Mouse (Mus musculus) limb, embryonic 12.5 days (tissue): ENCODE results near the gene C77080. TPM values are rescaled to one million over a fixed set of nuclear protein-coding genes. Genes with fewer than 3 reads are reported as not detected.

ENCODE experiments used
- ATAC-seq: fragments of 200-750 bp; cut with Nextera tagmentation; 2 replicates; pipeline ENCODE4 v1.8.0; 2017; ENCODE audit warnings: low read depth, moderate TSS enrichment; ENCODE audit not compliant: insufficient number of reproducible peaks, insufficient read depth, low FRiP score, low TSS enrichment
- H3K27ac ChIP-seq: fragments of 300-500 bp; sonication (generic); 2 replicates; pipeline ENCODE4 v1.5.1; 2016; ENCODE audit warnings: mild to moderate bottlenecking, moderate library complexity
- H3K27me3 ChIP-seq: fragments of 300-500 bp; sonication (generic); 2 replicates; pipeline ENCODE4 v1.6.1; 2016; ENCODE audit warnings: mild to moderate bottlenecking, moderate library complexity
- H3K36me3 ChIP-seq: fragments of 300-500 bp; sonication (generic); 2 replicates; pipeline ENCODE4 v1.6.1; 2016; ENCODE audit warnings: mild to moderate bottlenecking, moderate library complexity
- H3K4me1 ChIP-seq: fragments of 300-500 bp; sonication (generic); replicated peaks from 2 replicates; pipeline ENCODE4 v1.6.1; 2016
- H3K4me2 ChIP-seq: fragments of 300-500 bp; sonication (generic); 2 replicates; pipeline ENCODE4 v1.6.1; 2016; ENCODE audit warnings: mild to moderate bottlenecking, moderate library complexity
- H3K4me3 ChIP-seq: fragments of 300-500 bp; sonication (generic); replicated peaks from 2 replicates; pipeline ENCODE4 v1.5.1; 2016; ENCODE audit warnings: mild to moderate bottlenecking
- H3K9ac ChIP-seq: fragments of 300-500 bp; sonication (generic); replicated peaks from 2 replicates; pipeline ENCODE4 v1.6.1; 2016; ENCODE audit warnings: mild to moderate bottlenecking, moderate library complexity
- H3K9me3 ChIP-seq: fragments of 300-500 bp; sonication (generic); 2 replicates; pipeline ENCODE4 v1.6.1; 2016; ENCODE audit warnings: mild to moderate bottlenecking, moderate library complexity
- WGBS: fragments of 180-500 bp; shearing (Covaris S2); methylation state at CpG from one replicate; pipeline ENCODE4 v1.1.7; 2016; 5-methylcytosine and 5-hydroxymethylcytosine counted together
- polyA plus RNA-seq: library from polyadenylated mRNA; unstranded; fragments of >200 nt; fragmentation: Nextera tagmentation; extraction: Ambion mirVana; gene quantifications from 2 replicates; pipeline ENCODE4 v1.2.1, GENCODE M21; 2016

The C77080 gene
- polyA plus RNA-seq, 1 experiment from 2014 or later, result 4.6 TPM

GRCm38 (mm10) chr4:129238579-129239016 lies 22.6 kb downstream of the C77080 start:
- Histone ChIP-seq H3K4me2 (peak overlapping the region; percentile 76), H3K9me3 (no peaks in the 10 kb centered on the region), H3K36me3 (no peaks in the 10 kb centered on the region), H3K4me1 (peaks cover 49% of the 10 kb centered on the region), H3K4me3 (peak overlapping the region; percentile 82), H3K27ac (no peak overlapping the region), H3K27me3 (no peaks in the 10 kb centered on the region), H3K9ac (peak overlapping the region; percentile 79)
- peak; percentile 45 for ATAC-seq
- under 1% methylated on average over 22 of the region's 23 CpGs for WGBS

DNA sequence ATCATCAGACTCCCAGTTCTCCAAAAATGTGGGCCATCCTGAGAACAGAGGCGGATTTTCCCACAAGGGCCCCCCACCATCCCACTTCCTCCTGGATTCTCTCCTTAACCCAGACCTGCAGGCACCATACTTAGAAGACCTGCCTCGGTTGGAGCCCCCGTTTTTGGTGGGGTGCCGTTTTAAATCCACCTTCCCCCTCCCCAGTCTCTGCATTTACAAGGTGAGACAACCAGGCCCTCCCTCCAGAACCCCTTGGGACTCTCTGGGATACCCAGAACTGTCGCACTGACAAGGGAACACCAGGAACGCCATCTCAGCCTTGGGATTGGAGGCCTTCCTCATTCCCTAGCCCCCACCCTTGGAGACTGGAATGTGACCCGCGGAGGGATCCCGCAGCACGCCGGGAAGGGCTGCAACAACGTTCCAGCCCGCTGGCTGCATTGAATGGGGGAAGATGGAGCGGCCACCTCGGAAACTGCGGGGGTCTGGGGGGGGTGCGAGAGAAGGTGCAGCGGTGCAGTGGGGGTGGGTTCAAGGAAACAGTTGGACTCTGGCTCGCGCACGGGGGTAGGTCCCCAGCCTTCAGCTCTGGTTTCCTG lies 23.3 kb downstream of the C77080 start:
- ATAC-seq, result no peak
- H3K4me1 ChIP-seq, result peaks cover 46% of the 10 kb centered on the region
- no peaks in the 10 kb centered on the region for H3K36me3 ChIP-seq
- H3K27me3 ChIP-seq, result no peaks in the 10 kb centered on the region
- peak overlapping the region; percentile 76 for H3K4me2 ChIP-seq
- H3K27ac ChIP-seq, result no peak overlapping the region
- H3K4me3 ChIP-seq, result peak overlapping the region; percentile 82
- WGBS, result 6% methylated on average over 21 of the region's 21 CpGs
- H3K9ac ChIP-seq, result peak overlapping the region; percentile 79
- no peaks in the 10 kb centered on the region for H3K9me3 ChIP-seq

- no peak for ATAC-seq
- H3K27ac ChIP-seq, result no peak overlapping the region
- whole genome bisulfite sequencing, result 80% methylated on average over 8 of the region's 8 CpGs
Measured at GRCm38 (mm10) chr4:129236236-129236813, 24.9 kb downstream of the C77080 start.

GRCm38 (mm10) chr4:129235147-129235546 lies 26.1 kb downstream of the C77080 start:
- H3K9ac ChIP-seq, result no peak overlapping the region
- 0 out of 2 replicates have a peak, but pooled peaks cover 5% of the 10 kb centered on the region for H3K36me3 ChIP-seq
- H3K4me2 ChIP-seq, result no peak overlapping the region
- no peak overlapping the region for H3K4me3 ChIP-seq
- H3K27me3 ChIP-seq, result no peaks in the 10 kb centered on the region
- no peaks in the 10 kb centered on the region for H3K9me3 ChIP-seq
- no peak for ATAC-seq
- no peak overlapping the region for H3K27ac ChIP-seq
- 81% methylated on average over 3 of the region's 3 CpGs for WGBS
- peaks cover 44% of the 10 kb centered on the region for H3K4me1 ChIP-seq

More at GRCm38 (mm10) chr4:129236236-129236813, 24.9 kb downstream of the C77080 start:
- no peaks in the 10 kb centered on the region for H3K9me3 ChIP-seq
- H3K4me2 ChIP-seq, result no peak overlapping the region
- no peak overlapping the region for H3K4me3 ChIP-seq
- peaks cover 42% of the 10 kb centered on the region for H3K4me1 ChIP-seq
- H3K9ac ChIP-seq, result no peak overlapping the region
- H3K36me3 ChIP-seq, result 0 out of 2 replicates have a peak, but pooled peaks cover 5% of the 10 kb centered on the region
- no peaks in the 10 kb centered on the region for H3K27me3 ChIP-seq

GRCm38 (mm10) chr4:129234488-129234887 lies 26.7 kb downstream of the C77080 start:
- Histone ChIP-seq H3K27me3 (no peaks in the 10 kb centered on the region), H3K36me3 (0 out of 2 replicates have a peak, but pooled peaks cover 5% of the 10 kb centered on the region), H3K4me2 (no peak overlapping the region), H3K27ac (no peak overlapping the region; the same call in 1 of the 2 replicates), H3K9ac (no peak overlapping the region), H3K9me3 (no peaks in the 10 kb centered on the region), H3K4me1 (peaks cover 41% of the 10 kb centered on the region), H3K4me3 (no peak overlapping the region)
- ATAC-seq, result no peak
- 48% methylated on average over 7 of the region's 7 CpGs for WGBS

DNA sequence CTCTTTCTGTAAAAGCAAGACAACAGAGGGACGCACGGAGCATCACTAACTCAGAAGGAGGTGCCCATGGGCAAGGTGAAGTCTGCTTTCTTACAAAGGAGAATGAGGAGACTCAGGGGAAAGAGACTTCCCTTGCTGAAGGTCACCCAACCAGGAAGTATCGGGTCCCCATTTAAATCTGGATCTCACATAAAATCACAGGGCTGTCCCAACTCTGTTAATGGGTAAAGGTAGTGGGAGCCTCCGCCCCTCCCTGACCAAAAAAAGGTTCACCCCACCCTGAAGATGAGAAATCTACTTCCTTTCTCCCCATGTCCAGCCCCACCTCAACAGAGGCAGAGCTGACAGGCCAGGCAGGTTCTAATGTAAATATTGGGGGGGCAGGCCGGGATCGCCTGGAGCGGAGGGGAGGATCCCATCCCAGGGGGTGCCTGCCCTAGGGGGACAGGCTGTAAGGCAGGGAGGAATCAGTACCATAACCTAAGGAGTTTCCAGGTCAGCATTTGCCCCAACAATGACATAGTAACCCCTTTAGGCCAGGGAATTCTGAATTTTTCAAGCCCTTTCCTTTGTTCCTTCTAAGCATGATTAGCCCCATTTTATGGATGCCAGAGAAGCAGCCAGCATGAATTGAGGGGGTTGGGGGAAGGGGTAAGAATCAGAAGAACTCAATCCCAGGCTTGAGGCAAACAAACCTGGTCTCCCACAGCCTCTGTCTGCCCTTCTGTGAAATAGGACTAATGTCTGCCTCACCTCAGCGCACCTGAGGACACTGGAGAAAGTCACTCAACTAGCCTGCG lies 28.4 kb downstream of the C77080 start:
- no peak overlapping the region for H3K27ac ChIP-seq
- H3K4me1 ChIP-seq, result peaks cover 41% of the 10 kb centered on the region
- 0 out of 2 replicates have a peak, but pooled peaks cover 5% of the 10 kb centered on the region for H3K36me3 ChIP-seq
- H3K9me3 ChIP-seq, result no peaks in the 10 kb centered on the region
- H3K4me2 ChIP-seq, result no peak overlapping the region
- no peak overlapping the region for H3K9ac ChIP-seq
- H3K4me3 ChIP-seq, result no peak overlapping the region
- H3K27me3 ChIP-seq, result peaks cover 5% of the 10 kb centered on the region; the same call in 1 of the 2 replicates
- WGBS, result 82% methylated on average over 9 of the region's 9 CpGs
- ATAC-seq, result no peak

DNA sequence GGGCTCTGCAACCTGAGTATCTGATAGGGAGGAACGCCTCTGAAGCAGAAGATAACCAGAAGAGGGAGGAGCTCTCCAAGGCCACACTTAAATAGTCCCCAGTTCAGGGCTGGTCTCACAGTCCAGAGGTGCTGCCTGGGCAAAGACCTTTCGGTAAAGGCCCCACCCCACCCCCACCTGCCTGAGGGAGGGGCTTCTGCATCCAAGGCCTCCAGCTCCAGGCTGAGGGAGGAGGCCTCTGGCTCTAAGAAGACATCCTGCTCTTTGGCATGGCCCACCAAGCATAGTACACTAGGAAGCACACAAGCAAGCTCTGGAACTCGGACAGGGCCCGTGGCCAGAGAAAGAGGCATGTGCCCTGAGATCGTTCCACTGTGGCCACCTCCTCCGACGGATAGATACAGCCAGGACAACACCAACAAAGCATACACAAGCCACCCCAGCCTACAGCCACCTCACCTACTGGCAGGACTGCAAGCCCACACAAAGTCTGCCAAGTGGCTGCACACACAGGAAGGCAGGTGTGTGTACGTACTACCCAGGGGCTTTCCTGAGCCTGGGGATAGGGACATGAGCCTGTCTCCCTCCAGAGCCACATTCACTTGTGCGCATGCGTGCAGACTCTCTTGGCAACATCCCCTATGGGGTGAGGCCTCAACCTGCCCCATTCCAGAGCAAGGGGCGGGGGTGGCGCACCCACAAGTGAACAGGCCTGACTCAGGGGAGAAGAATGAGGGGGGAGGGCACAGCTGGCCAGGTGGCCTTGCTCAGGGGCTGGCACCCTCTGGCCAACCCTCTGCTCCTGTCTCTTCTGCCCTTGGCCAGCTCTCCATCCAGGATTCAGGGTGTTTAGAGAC lies 29.4 kb downstream of the C77080 start:
- no peak overlapping the region for H3K4me3 ChIP-seq
- ATAC-seq, result no peak
- H3K4me2 ChIP-seq, result no peak overlapping the region
- WGBS, result 64% methylated on average over 12 of the region's 12 CpGs
- H3K9ac ChIP-seq, result no peak overlapping the region
- H3K27ac ChIP-seq, result no peak overlapping the region
- 0 out of 2 replicates have a peak, but pooled peaks cover 5% of the 10 kb centered on the region for H3K36me3 ChIP-seq
- peaks cover 12% of the 10 kb centered on the region; the same call in 1 of the 2 replicates for H3K27me3 ChIP-seq
- no peaks in the 10 kb centered on the region for H3K9me3 ChIP-seq
- H3K4me1 ChIP-seq, result peaks cover 41% of the 10 kb centered on the region

- Histone ChIP-seq H3K27me3 (peaks cover 12% of the 10 kb centered on the region; the same call in 1 of the 2 replicates), H3K4me2 (no peak overlapping the region), H3K27ac (no peak overlapping the region), H3K9ac (no peak overlapping the region), H3K4me1 (peaks cover 49% of the 10 kb centered on the region), H3K9me3 (no peaks in the 10 kb centered on the region), H3K36me3 (0 out of 2 replicates have a peak, but pooled peaks cover 5% of the 10 kb centered on the region), H3K4me3 (no peak overlapping the region)
- 64% methylated on average over 8 of the region's 8 CpGs for WGBS
- ATAC-seq, result no peak
Measured at GRCm38 (mm10) chr4:129230926-129231325, 30.3 kb downstream of the C77080 start.

- ATAC-seq, result no peak
- no peak overlapping the region for H3K27ac ChIP-seq
Measured at GRCm38 (mm10) chr4:129227985-129228381, 33.2 kb downstream of the C77080 start.

GRCm38 (mm10) chr4:129227170-129227984 lies 33.8 kb downstream of the C77080 start:
- H3K27ac ChIP-seq, result peak overlapping the region; percentile 32; the same call in 1 of the 2 replicates

More at GRCm38 (mm10) chr4:129227985-129228381, 33.2 kb downstream of the C77080 start:
- peak overlapping the region; percentile 58 for H3K4me2 ChIP-seq
- H3K36me3 ChIP-seq, result peaks cover 30% of the 10 kb centered on the region; the same call in 1 of the 2 replicates
- 25% methylated on average over 8 of the region's 8 CpGs for WGBS
- peak overlapping the region; percentile 30 for H3K4me3 ChIP-seq
- H3K9ac ChIP-seq, result peak overlapping the region; percentile 51; the same call in 1 of the 2 replicates
- peaks cover 67% of the 10 kb centered on the region for H3K4me1 ChIP-seq
- H3K27me3 ChIP-seq, result peaks cover 30% of the 10 kb centered on the region
- no peaks in the 10 kb centered on the region for H3K9me3 ChIP-seq

More at GRCm38 (mm10) chr4:129227170-129227984, 33.8 kb downstream of the C77080 start:
- Histone ChIP-seq H3K9me3 (no peaks in the 10 kb centered on the region), H3K4me1 (peaks cover 69% of the 10 kb centered on the region), H3K9ac (peak overlapping the region; percentile 51), H3K36me3 (peaks cover 36% of the 10 kb centered on the region; the same call in 1 of the 2 replicates), H3K4me3 (peak overlapping the region; percentile 30), H3K4me2 (peak overlapping the region; percentile 58), H3K27me3 (peaks cover 36% of the 10 kb centered on the region)
- ATAC-seq, result no peak
- WGBS, result 9% methylated on average over 22 of the region's 22 CpGs
